Comparison of ENCODE assay signal across 8 mouse cellular contexts in genomic region chr4:119105704-119106103, GRCm38 (mm10). TPM values are rescaled to one million over a fixed set of nuclear protein-coding genes. Genes with fewer than 3 reads are reported as not detected.
DNase-seq lines count a peak whose midpoint lies in the region; ATAC-seq and TF ChIP-seq lines count a peak whose summit lies in the region.

No protein-coding gene starts in this region.

- H3K4me3 ChIP-seq in C2C12 (ENCODE audit: insufficient read depth, poor library complexity, severe bottlenecking) = no peak overlapping the region
- peak overlapping the region; percentile 42 for H3K4me3 ChIP-seq in heart, embryonic 16.5 days (ENCODE audit: low read length)

- no peak for TF ChIP-seq CTCF in C2C12 (IDR thresholded peaks at IDR 0.05; ENCODE audit: control insufficient read depth, insufficient read depth, insufficient read length)

- H3ac ChIP-seq in C2C12 (ENCODE audit: control insufficient read depth, insufficient read length, low read depth) = peak overlapping the region; percentile 67

- H3K27ac ChIP-seq in heart, embryonic 16.5 days (ENCODE audit: low read length) = peak overlapping the region; percentile 58

- peaks cover 17% of the 10 kb centered on the region for H3K79me3 ChIP-seq in C2C12 (ENCODE audit: low read depth)

- no peaks in the 10 kb centered on the region for H3K9me3 ChIP-seq in heart, embryonic 16.5 days (replicated peaks; ENCODE audit: control insufficient read depth, low read length)

- 0 out of 2 replicates have a peak, but pooled peaks have one; percentile 41 for ATAC-seq in erythroblast, adult 5-6 weeks (replicated peaks; ENCODE audit: low FRiP score, poor library complexity, severe bottlenecking)
- peak; percentile 53; the same call in 1 of the 2 replicates for ATAC-seq in heart, embryonic 16.5 days (replicated peaks; ENCODE audit: extremely low read depth, insufficient read depth, low FRiP score)

- peaks cover 6% of the 10 kb centered on the region for H3K36me3 ChIP-seq in C2C12 (ENCODE audit: control insufficient read depth, insufficient read depth)
- no peaks in the 10 kb centered on the region for H3K36me3 ChIP-seq in heart, embryonic 16.5 days (ENCODE audit: control insufficient read depth, insufficient read depth)

- peak overlapping the region; percentile 67 for H3K9ac ChIP-seq in heart, embryonic 16.5 days (ENCODE audit: low read length)

- peak; percentile 62 to 63 for DNase-seq in adrenal gland, adult 18-20 months (ENCODE audit: low spot score in 2 of 2)
- DNase-seq in kidney, postnatal 25 days = peak; percentile 81 to 95
- peak; percentile 74 for DNase-seq in lung, postnatal 10 days
- DNase-seq in ovary, postnatal 14 days (ENCODE audit: low spot score) = peak; percentile 29
- peak; percentile 87 for DNase-seq in thymus, postnatal 14 days

- peaks cover 18% of the 10 kb centered on the region for H3K79me2 ChIP-seq in C2C12 (ENCODE audit: control insufficient read depth, insufficient read depth)

- peak overlapping the region; percentile 66 for H3K4me2 ChIP-seq in heart, embryonic 16.5 days (ENCODE audit: low read depth, low read length)

- no peaks in the 10 kb centered on the region for H3K27me3 ChIP-seq in C2C12 (ENCODE audit: control insufficient read depth, insufficient read depth, insufficient read length)
- no peaks in the 10 kb centered on the region for H3K27me3 ChIP-seq in heart, embryonic 16.5 days (ENCODE audit: control insufficient read depth, insufficient read depth, low read length)

- peaks cover 24% of the 10 kb centered on the region for H3K4me1 ChIP-seq in heart, embryonic 16.5 days (ENCODE audit: control insufficient read depth, insufficient read depth, low read length)

- under 1% methylated on average over 18 of the region's 18 CpGs for WGBS in heart, embryonic 16.5 days

TF ChIP-seq in C2C12, 6 proteins besides CTCF, POLR2A, EP300 and RAD21:
- TF ChIP-seq USF1 (IDR thresholded peaks at IDR 0.05; ENCODE audit: low read depth) (no peak), CEBPB (IDR thresholded peaks at IDR 0.05; ENCODE audit: low read depth) (peak; percentile 42), MAX (IDR thresholded peaks at IDR 0.05) (peak; percentile 40)

RNA-seq across cellular contexts. Expression of gene Slc2a1, which starts 2.8 kb away (rescaled TPM):
- 49.0 TPM for polyA plus RNA-seq in C2C12 (2012; fragmentation: generic; extraction: Trizol)
- 10 to 100 TPM; 20.9 to 29.3 TPM for total RNA-seq in adrenal gland, adult 18-20 months (2021)
- total RNA-seq in erythroblast, adult 5-6 weeks (2015; ENCODE audit: low replicate concordance) = 0.38 and 2.7 TPM in 2 replicates
- 1.1 and 1.4 TPM in 2 replicates for total RNA-seq in erythroblast, adult 5-6 weeks (2017; ENCODE audit: low replicate concordance)
- 129 and 136 TPM in 2 replicates for polyA plus RNA-seq in heart, embryonic 16.5 days (2015; fragmentation: Nextera tagmentation; extraction: Ambion mirVana)

Comparison
In these comparisons a context has a peak if more than half of its experiments do, and no peak if none do; other contexts are left out.
1. DNase-seq: peak in every context shown above with its lines; median percentile 88 in kidney, postnatal 25 days; 87 in thymus, postnatal 14 days; 74 in lung, postnatal 10 days; 62 in adrenal gland, adult 18-20 months; 29 in ovary, postnatal 14 days.
2. RNA of gene Slc2a1, which starts 2.8 kb away (total RNA-seq): 20.9 to 29.3 TPM in adrenal gland, adult 18-20 months; 0.38 to 2.7 TPM in erythroblast, adult 5-6 weeks; every median in the first group is over 4 times any median in the second.